Mouse (Mus musculus) lung, postnatal 0 days (tissue): ENCODE data around the gene Sycp3. TPM values are rescaled to one million over a fixed set of nuclear protein-coding genes. Genes with fewer than 3 reads are reported as not detected.
"Not testable (repeated sequence)": the region's sequence is repeated elsewhere in the genome, so short reads cannot be mapped to it uniquely, and the experiment has no call there.

ENCODE experiments used
- ATAC-seq: fragments of 200-750 bp; cut with Nextera tagmentation; 2 replicates; pipeline ENCODE4 v1.8.0; 2017; ENCODE audit warnings: moderate library complexity
- DNase-seq: peaks from one replicate; pipeline ENCODE4 v3.0.0-alpha.2; 2016; ENCODE audit warnings: low spot score
- H3K27ac ChIP-seq: fragments of 300-500 bp; sonication (generic); 2 replicates; pipeline ENCODE4 v1.5.1; 2014; ENCODE audit warnings: antibody characterized with exemption, mild to moderate bottlenecking, low read length, mixed read lengths
- H3K27me3 ChIP-seq: fragments of 300-500 bp; sonication (generic); replicated peaks from 2 replicates; pipeline ENCODE4 v1.6.1; 2014; ENCODE audit warnings: low read length, mixed read lengths; ENCODE audit not compliant: insufficient read depth
- H3K36me3 ChIP-seq: fragments of 300-500 bp; sonication (generic); 2 replicates; pipeline ENCODE4 v1.6.1; 2014; ENCODE audit warnings: low read length, mixed read lengths; ENCODE audit not compliant: insufficient read depth
- H3K4me1 ChIP-seq: fragments of 300-500 bp; sonication (generic); 2 replicates; pipeline ENCODE4 v1.6.1; 2014; ENCODE audit warnings: antibody characterized with exemption, low read depth, low read length, mixed read lengths; ENCODE audit not compliant: insufficient read depth
- H3K4me2 ChIP-seq: fragments of 300-500 bp; sonication (generic); replicated peaks from 2 replicates; pipeline ENCODE4 v1.6.1; 2014; ENCODE audit warnings: low read depth, mild to moderate bottlenecking, low read length, moderate library complexity, mixed read lengths
- H3K4me3 ChIP-seq: fragments of 300-500 bp; sonication (generic); 2 replicates; pipeline ENCODE4 v1.5.1; 2014; ENCODE audit warnings: low read depth, low read length
- H3K9ac ChIP-seq: fragments of 300-500 bp; sonication (generic); replicated peaks from 2 replicates; pipeline ENCODE4 v1.6.1; 2014; ENCODE audit warnings: low read depth, mild to moderate bottlenecking
- H3K9me3 ChIP-seq: fragments of 300-500 bp; sonication (generic); 2 replicates; pipeline ENCODE4 v1.6.1; 2016; ENCODE audit warnings: low read length, mixed read lengths
- CTCF ChIP-seq: IDR thresholded peaks from 2 replicates; pipeline ENCODE4 v1.5.1; 2016; ENCODE audit warnings: antibody characterized with exemption, mild to moderate bottlenecking
- EP300 ChIP-seq: IDR thresholded peaks from 2 replicates; pipeline ENCODE4 v1.6.1; 2016; ENCODE audit warnings: antibody characterized with exemption, mild to moderate bottlenecking, control low read depth
- WGBS: fragments of 180-500 bp; shearing (Covaris S2); extraction: QIAGEN DNeasy Blood & Tissue Kit; methylation state at CpG from one replicate; pipeline ENCODE4 v1.1.7; 2014; 5-methylcytosine and 5-hydroxymethylcytosine counted together
- polyA plus RNA-seq: library from polyadenylated mRNA; unstranded; fragments of >200 nt; fragmentation: Nextera tagmentation; extraction: Ambion mirVana; gene quantifications from 2 replicates; pipeline ENCODE4 v1.2.1, GENCODE M21; 2015

Gene Sycp3
- polyA plus RNA-seq, 1 experiment from 2014 or later, result not detected

DNA sequence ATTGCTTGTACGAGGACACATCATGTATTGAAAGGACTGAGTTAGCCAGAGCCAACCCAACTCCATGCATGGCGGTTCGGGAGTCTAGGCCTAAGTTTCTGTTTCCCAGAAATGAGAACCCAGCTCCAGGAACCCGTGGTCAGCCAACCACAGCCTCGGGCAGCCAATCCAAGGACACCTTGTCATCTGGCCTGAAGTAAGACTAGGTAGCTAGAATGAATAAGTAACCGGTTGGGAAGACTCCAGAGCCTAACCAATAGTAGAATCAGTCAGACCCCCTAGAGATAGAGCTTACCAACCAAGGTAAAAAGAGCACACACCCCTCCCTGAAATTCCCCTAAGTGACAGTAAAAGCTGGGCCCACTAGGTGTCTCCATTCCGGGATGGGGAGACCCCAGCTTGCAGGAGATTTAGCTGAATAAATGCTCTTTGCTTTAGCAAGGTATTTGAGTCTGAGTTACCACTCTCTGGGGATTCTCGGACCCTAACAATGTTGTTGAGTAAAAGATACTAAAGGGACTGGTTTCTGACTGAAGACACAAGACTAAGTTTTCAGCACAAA, 54.3 kb downstream of the Sycp3 start:
- Histone ChIP-seq H3K27me3 (no peaks in the 10 kb centered on the region), H3K27ac (no peak overlapping the region), H3K9me3 (no peaks in the 10 kb centered on the region), H3K9ac (no peak overlapping the region), H3K4me2 (no peak overlapping the region), H3K4me1 (0 out of 2 replicates have a peak, but pooled peaks cover 2% of the 10 kb centered on the region), H3K36me3 (no peaks in the 10 kb centered on the region), H3K4me3 (no peak overlapping the region)
- no peak for DNase-seq
- no peak for ATAC-seq
- WGBS, result 68% methylated on average over 8 of the region's 8 CpGs
- no peak for TF ChIP-seq EP300
- TF ChIP-seq CTCF, result no peak

DNA sequence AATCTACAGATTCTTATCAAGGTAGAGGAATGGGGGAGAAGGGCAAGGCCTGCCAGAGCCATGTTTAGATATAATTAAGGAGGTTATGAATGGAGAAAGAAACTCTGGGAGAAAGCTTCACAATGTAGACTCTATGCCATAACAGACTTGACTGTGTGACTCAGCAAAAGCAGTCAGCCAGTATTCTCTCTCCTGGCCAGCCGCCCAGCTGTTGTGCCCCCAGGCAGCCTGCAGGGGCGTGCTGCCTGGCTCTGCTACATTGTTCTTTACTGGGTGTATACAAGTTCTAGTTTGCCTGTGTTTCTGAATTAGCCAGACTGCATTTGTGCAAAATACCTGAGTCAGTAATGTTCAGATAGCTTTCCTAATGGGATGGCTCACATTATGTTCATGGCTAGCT, 55.1 kb downstream of the Sycp3 start:
- Histone ChIP-seq H3K27me3 (no peaks in the 10 kb centered on the region), H3K9me3 (no peaks in the 10 kb centered on the region), H3K4me3 (no peak overlapping the region), H3K9ac (no peak overlapping the region), H3K27ac (no peak overlapping the region), H3K36me3 (no peaks in the 10 kb centered on the region), H3K4me2 (no peak overlapping the region), H3K4me1 (0 out of 2 replicates have a peak, but pooled peaks cover 2% of the 10 kb centered on the region)
- DNase-seq (peak; percentile 69), ATAC-seq (peak; percentile 54)
- 63% methylated on average over 2 of the region's 2 CpGs for WGBS
- TF ChIP-seq EP300 (no peak), CTCF (peak; percentile 65)

DNA sequence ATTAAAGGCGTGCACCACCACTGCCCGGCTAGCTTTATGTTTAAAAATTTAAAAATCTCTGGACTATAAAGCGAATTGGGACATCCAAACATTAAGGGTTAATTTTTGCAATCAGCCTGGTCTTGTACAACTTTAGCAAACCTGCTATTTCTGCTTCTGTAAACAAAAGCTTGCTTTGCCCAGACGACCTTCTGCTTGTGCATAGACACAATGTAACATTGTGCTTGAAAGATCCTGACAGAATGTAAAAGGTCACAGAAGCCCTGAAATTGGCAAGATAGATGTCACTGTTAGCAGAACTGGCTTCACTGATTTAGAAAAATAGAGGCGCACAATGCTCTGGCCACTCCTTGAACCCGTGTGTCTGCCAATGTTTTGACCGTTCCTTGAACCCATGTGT, 55.7 kb downstream of the Sycp3 start:
- 77% methylated on average over 7 of the region's 7 CpGs for WGBS
- not testable (repeated sequence) for DNase-seq

DNA sequence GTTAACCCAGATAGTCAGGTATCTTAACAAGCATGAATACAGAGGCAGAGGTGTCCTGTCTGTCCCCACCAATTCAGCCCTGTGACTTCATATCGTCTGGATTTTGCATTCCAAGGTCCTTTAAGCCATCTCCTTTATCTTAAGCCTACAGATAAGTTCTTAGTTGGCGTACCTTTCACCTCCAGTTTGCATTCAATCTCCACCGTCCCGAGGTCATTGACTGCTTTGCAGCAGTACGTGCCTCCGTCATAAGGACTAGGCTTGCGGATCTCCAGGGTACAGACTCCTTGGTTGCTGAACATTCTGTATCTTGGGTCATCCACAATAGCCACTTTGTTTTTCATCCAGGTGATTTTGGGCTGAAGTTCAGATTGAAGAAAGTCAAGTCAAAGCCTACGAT, 63.4 kb downstream of the Sycp3 start:
- DNase-seq, result no peak
- Histone ChIP-seq H3K27me3 (no peaks in the 10 kb centered on the region), H3K9me3 (no peaks in the 10 kb centered on the region), H3K36me3 (no peaks in the 10 kb centered on the region), H3K4me2 (no peak overlapping the region), H3K9ac (no peak overlapping the region), H3K4me1 (no peaks in the 10 kb centered on the region), H3K4me3 (no peak overlapping the region), H3K27ac (no peak overlapping the region)
- ATAC-seq, result no peak
- WGBS, result 69% methylated on average over 8 of the region's 8 CpGs
- TF ChIP-seq CTCF, result no peak
- no peak for TF ChIP-seq EP300

More for the DNA sequence above, 55.7 kb downstream of the Sycp3 start:
- H3K27me3 ChIP-seq, H3K4me1 ChIP-seq, H3K27ac ChIP-seq, H3K36me3 ChIP-seq, H3K4me3 ChIP-seq, H3K9ac ChIP-seq, H3K4me2 ChIP-seq, H3K9me3 ChIP-seq, ATAC-seq: not testable (repeated sequence)

Other genes starting within 250 kb of the Sycp3 start
- 232 and 257 TPM in 2 replicates for gene Dram1, start 80.5 kb upstream of the Sycp3 start, polyA plus RNA-seq
- 9.9 and 10.2 TPM in 2 replicates for gene Gnptab, start 80.4 kb upstream of the Sycp3 start, polyA plus RNA-seq
- gene Chpt1, start 44.5 kb downstream of the Sycp3 start, polyA plus RNA-seq, result 120 and 125 TPM in 2 replicates
- 0.10 and 0.12 TPM in 2 replicates for gene Mybpc1, start 145.6 kb downstream of the Sycp3 start, polyA plus RNA-seq
- 0.33 and 0.44 TPM in 2 replicates for gene Spic, start 225.4 kb downstream of the Sycp3 start, polyA plus RNA-seq